Mouse (Mus musculus) left cerebral cortex, adult 8-10 months (tissue): ENCODE measurements at regions not wholly inside any gene's neighbourhood (a gene's known extent, or its start where the extent isn't known, plus 50 kb on each side); places are given as distances from the start of the nearest gene placed in this dataset.

Source experiments
- DNase-seq, 2 experiments: peaks; one replicate each; pipeline ENCODE4 v3.0.0; 2022; ENCODE audit warnings: low spot score in 2 of 2

DNA sequence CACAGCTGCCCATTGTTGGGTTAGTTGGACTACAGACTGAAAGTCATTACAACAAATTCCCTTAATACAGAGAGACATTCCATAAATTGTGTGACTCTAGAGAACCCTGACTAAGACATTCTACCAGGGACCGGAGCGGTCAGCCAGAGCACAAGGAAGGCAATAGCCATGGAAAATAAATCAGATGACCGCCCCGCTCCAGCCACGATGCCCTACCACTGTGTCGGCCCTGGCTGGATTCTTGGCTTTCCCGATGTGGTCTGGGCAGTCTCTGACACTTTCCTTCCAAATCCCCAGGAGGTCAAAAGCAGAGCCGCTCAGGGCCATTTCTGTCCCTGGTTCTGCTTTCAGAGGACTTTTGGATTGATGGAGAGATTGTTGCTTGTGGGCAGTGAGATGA lies 57.8 kb downstream of the Lsm3 start:
- no peak for DNase-seq

DNA sequence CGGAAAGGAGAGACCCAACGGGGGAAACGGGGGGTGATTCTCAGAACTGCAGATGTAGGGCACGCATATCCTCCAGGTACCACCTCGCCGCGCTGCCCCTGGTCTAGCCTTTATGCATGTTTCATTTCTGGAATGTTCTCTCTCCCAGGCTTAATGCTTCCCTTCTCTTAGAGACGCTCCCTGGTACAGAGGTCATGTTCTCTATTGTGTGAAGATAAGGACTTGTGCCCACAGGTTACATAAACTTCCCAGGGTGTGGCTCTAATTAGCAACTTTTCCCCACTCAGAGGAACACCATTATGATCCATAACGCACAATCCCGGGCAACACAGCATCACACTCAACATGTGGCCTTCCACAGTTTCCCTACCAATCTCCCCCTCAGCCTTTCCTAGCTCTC lies 58.7 kb downstream of the Lsm3 start:
- DNase-seq, result no peak

- DNase-seq, result peak in 1 of 2 experiments; percentile 56
Observed at GRCm38 (mm10) chr6:91575662-91576364, 60.1 kb downstream of the Lsm3 start.

GRCm38 (mm10) chr6:91576906-91577305 lies 61.2 kb downstream of the Lsm3 start:
- peak; percentile 33 to 71 for DNase-seq

- DNase-seq, result no peak
Observed at GRCm38 (mm10) chr6:91579666-91580065, 63.9 kb downstream of the Lsm3 start.

DNA sequence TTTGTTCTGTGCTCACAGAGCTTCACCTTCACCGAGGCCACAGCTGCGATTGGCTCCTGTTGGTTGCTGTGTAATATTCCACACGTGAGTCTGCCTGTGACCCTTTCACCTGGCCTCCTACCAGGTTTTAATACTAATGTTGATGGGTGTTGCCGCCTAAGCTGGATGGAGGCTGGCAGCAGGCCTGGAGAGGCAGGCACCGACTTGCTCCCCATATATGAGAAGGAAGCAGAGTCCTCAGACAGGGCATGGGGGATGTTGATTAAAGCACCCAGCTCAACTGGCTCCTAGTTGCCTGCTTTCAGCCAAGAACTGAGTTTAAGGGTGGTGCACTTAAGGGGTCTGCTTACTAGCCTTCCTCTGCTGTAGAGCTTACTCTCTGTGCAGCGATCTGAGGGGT lies 64.9 kb downstream of the Lsm3 start:
- DNase-seq, result no peak

GRCm38 (mm10) chr6:91582338-91582737 lies 66.6 kb downstream of the Lsm3 start:
- DNase-seq, result no peak

DNA sequence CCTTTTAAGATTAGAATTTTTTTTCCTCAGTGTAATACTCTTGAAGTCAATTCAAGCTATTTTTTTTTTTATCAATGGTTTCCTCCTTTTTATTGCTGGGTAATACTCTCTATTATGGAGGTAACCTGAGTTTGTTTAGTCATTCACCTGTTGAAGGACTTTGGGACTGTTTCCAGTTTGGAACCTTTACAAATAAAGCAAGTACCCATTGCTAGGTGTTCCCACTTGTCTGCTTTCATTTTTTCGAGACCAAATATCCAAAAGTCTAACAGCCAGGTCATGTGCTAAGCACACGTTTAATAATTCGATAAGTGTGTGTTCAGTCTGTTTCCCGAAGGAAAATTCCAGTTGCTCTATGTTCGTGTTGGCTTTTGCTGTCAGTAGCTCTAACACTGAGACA lies 67.6 kb downstream of the Lsm3 start:
- no peak for DNase-seq

DNA sequence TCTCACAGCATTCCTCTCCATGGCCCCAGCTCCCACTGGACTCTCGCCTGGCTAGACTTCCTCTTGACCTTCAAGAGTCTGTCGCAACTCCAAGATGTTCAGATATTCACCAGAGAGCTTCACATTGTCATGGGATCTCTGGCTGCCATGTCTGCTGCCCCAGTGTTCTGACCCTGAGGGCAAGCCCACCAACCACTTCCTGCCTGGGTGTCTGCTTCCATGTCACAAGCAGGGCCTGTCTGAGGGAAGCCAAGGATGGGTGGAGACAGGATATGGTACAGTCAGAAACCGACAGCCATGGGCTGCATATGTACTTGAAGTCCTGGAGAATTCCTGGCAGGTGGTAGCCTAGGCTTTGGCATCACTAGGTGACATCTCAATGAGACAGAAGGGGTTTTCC lies 69.8 kb downstream of the Lsm3 start:
- DNase-seq, result no peak

DNA sequence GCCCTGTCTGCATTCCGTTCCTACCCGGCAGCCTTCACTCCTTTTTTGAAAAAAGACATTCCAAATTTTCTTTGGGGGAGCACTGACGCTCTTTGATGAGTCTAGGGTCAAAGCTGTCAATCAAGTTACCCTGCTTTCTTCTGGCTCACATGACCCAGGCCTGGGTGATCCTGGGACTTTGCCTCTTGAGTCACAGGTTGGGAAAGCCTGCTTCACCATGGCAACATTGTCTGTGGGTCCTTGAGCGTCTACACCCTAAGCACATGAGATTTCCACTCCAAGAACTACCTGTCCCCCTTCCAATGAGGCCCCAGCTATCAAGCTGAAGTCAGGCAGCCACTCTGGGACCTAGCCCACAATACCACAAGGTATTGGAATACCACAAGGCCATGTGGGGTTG lies 73.5 kb downstream of the Lsm3 start:
- no peak for DNase-seq

DNA sequence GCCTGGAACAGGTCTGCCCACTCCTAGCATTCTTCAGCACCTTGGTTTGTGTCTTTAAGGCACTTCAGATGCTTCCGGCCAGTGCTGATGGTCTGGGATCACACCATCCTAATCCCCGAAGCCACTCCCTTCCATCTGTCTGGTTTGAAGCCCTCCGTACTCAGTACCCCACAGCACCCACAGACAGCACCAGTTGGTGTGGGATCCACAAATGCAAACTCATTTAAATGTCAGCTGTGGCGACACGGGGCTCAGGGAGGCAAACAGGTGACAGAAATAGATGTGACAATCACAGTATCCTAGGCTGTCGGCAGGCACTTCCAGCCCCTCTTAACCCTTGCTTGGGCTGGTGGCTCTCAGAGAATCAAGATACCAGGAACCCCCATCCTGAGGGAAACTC lies 74.7 kb downstream of the Lsm3 start:
- DNase-seq, result no peak

DNA sequence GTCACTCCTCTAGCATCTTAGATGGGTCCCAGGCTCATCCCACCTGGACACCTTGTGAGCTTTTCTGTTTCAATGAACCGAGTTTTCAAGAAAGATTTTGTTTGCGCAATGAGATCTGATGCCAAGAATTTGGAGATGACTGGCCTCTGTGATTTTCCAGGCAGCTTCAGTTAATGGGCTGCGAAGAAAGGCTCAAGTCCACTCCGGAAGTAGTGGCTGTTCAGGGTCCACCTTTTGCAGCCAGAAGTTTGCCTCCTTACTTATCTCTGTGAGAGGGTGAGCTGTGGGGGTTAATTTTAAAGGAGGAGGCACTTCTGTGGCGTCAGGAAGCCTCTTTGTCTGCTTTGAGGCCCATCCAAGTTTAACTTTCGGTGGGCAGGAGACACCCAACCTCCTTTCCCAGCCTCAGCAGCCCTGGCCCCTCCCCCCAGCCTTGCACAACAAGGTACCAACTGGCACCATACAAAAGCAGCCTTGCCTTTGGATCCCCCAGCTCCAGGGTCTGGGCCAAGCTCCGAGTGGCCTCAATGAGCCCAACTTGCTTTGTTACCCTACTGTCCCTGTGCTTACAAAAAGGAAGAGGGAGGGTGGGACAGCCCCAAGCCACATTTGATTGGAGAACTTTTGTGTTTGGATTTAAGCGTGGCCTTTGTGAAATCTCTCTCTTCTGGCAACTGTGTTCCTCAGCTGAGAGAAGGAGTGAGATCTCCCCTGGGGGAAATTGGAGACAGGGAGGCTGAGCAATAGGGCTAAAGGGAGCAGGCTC lies 75.3 kb downstream of the Lsm3 start:
- DNase-seq, result no peak

DNA sequence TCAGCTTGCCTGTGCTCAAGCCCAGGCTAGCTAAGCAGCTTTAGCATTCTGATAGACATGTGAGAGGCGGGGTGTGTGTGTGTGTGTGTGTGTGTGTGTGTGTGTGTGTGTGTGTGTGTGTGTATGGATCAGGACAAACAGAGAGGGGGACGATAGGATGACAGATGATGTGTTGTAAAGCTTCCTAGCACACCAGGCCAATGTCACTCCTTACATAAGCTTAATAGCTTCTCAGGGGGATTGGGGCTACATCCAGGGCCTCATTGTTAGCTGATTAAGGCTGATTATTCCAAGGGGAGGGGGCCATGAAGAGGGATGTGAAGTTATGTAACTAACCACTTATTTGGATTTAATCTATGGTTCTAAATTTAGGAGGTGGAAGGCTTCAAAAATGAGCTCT lies 76.9 kb downstream of the Lsm3 start:
- DNase-seq, result no peak

DNA sequence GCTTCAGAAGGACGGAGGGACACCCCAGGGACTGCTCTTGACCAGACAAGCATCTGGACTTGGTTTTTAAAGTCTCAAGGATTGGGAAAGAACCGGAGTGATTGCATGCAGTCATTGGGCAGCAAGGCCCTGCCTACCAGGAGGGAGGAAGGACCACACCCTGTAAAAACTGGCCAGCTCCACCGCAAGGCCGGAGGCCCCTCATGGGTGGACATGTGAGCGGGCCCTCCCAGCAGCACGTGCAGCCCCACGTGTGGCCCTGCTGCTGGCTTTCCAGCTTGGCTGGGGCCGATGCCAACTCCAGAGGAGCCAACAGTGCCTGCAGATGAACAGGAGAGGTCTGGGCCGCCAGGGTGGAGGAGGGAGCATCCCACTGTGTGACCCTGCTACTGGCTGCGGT lies 83.2 kb downstream of the Lsm3 start:
- peak; percentile 37 to 82 for DNase-seq

DNA sequence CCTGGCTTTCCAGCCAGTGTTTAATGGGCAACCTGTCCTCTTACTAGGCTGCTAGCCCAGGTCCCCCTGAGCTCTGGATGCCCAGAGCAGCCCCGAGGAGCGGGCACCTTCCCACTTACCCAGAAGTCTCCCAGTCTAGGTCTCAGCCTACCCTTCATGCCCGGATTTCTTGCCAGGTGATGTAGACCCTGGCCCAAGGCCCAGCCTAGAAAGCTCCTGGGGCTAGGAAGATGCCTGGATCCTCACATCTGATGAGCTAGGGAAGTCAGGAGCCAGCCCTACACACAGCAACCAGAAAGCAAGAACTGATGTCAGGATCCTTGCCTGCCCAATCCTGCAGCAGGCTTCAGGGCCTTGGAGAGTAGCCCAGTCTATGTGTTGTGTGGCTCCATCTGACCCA lies 83.7 kb upstream of the Slc6a6 start:
- DNase-seq, result no peak

GRCm38 (mm10) chr6:91606634-91607215 lies 77.1 kb upstream of the Slc6a6 start:
- no peak for DNase-seq

GRCm38 (mm10) chr6:91607613-91608272 lies 76.1 kb upstream of the Slc6a6 start:
- no peak for DNase-seq

DNA sequence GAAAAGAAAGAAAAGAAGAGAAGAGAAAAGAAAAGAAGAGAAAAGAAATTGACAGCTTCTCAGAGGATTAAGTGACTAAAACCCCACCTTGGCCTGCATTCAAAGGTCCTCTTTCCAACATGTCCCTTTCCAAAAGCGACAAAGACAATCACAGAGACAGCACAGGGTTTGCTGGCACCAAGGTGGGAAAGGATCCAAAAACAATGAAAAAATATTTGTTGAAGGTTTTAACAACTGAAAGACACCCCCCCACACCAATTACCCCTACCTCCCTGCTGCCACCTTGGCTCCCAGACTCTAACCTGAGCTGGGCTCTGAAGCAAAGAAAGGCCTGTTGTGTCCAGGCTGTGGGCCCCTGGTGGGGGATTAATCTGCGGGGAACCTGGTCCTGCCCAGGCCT lies 74.2 kb upstream of the Slc6a6 start:
- DNase-seq, result no peak

DNA sequence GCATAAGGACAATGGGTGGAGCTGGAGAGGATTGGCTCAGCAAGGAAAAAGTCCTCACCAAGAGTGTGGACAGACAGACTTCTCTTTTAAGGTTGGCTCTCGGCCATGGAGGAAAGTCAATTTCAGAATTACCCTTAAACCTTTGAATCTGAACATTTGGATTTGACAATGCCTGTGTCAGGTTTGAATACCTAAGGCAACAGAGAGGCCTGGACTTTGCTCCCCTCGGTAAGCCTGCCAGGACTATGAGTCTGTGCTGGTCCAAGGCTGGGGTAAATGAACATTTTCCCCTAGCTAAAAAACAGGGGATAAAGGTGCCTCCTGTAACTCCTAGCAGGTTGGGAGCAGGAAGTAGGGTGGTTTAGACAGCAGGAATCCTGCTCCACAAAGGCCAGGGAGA lies 68.8 kb upstream of the Slc6a6 start:
- no peak for DNase-seq

- no peak for DNase-seq
Observed at GRCm38 (mm10) chr6:91616541-91616940, 67.3 kb upstream of the Slc6a6 start.

GRCm38 (mm10) chr6:91617031-91617596 lies 66.7 kb upstream of the Slc6a6 start:
- peak; percentile 18 to 64 for DNase-seq

DNA sequence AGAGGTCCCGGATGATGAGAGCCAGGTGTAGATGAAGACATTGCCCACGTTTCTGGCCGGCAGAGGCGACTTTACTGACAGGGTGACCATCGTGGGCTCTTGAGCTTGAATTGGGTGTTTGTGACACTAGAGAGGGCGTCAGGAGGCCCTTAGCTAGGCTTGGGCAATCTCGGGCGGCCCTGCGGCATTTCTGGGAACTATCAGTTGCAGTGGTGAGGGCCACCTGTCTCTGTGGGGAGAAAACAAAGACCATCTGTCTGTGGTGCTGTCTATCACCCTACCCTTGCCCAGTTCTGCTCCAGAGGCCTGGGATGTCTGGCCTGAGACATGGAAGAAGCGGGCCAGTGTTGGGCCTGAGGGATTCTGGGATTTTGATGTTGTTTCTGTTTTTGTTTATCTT lies 66.2 kb upstream of the Slc6a6 start:
- DNase-seq, result no peak
